In genomic region chr14:31685680-31686079, GRCm38 (mm10) we compare ENCODE assay signal across 11 mouse cellular contexts. TPM values are rescaled to one million over a fixed set of nuclear protein-coding genes. Genes with fewer than 3 reads are reported as not detected.
DNase-seq lines count a peak whose midpoint lies in the region; ATAC-seq lines count a peak whose summit lies in the region.
"Had no signal": no experiment of that assay in that cellular context is flagged by ENCODE, and none has a peak within 500 bp of the region (broad histone marks: within the 10 kb centered on the region; RNA-seq: fewer than 3 reads in every experiment).

No protein-coding gene starts in this region.

- peak; percentile 89 for DNase-seq in A20 (ENCODE audit: low read depth, low spot score)
- DNase-seq in CD4-positive helper T cell, adult 2 months (ENCODE audit: low read depth, low spot score): peak; percentile 48
- DNase-seq in retina, postnatal 1 day: no peak
- no peak for DNase-seq in T-cell, adult 2 months (ENCODE audit: low spot score)
- no peak for DNase-seq in MN1 (ENCODE audit: low spot score)
- DNase-seq in left cerebral cortex, adult 8-10 months (ENCODE audit: low spot score in 2 of 2): no peak

- ATAC-seq in hematopoietic stem cell, adult 5-6 weeks (replicated peaks in 1 of 2; ENCODE audit: insufficient read depth in 1 of 2, low FRiP score in 2 of 2, low TSS enrichment in 1 of 2, low read depth in 1 of 2, poor library complexity in 2 of 2, severe bottlenecking in 2 of 2): peak; percentile 74 to 80
- peak; percentile 76 for ATAC-seq in megakaryocyte progenitor cell, adult 5-6 weeks (replicated peaks; ENCODE audit: poor library complexity)
- ATAC-seq: intestine, embryonic 16.5 days; lung, postnatal 0 days had no signal

RNA-seq across cellular contexts. Expression of gene Hacl1, which starts 44.6 kb away (rescaled TPM):
- total RNA-seq in hematopoietic stem cell, adult 5-6 weeks (2017): 26.0 and 51.5 TPM in 2 replicates
- 13.3 and 18.9 TPM in 2 replicates for total RNA-seq in megakaryocyte progenitor cell, adult 5-6 weeks (2015)
- 34.8 and 35.6 TPM in 2 replicates for total RNA-seq in megakaryocyte progenitor cell, adult 5-6 weeks (2017)
- total RNA-seq in left cerebral cortex, adult 8-10 months (2022): 10 to 100 TPM in 2 of 4 experiments, 1 to 10 TPM in 2; 6.4 to 10.4 (median 9.8) TPM

RNA-seq across cellular contexts. Expression of gene Btd, which starts 44.9 kb away (rescaled TPM):
- total RNA-seq in hematopoietic stem cell, adult 5-6 weeks (2017): 12.3 and 23.3 TPM in 2 replicates
- 14.7 and 15.6 TPM in 2 replicates for total RNA-seq in megakaryocyte progenitor cell, adult 5-6 weeks (2015)
- 8.1 and 14.3 TPM in 2 replicates for total RNA-seq in megakaryocyte progenitor cell, adult 5-6 weeks (2017)
- total RNA-seq in left cerebral cortex, adult 8-10 months (2022): 10 to 100 TPM; 10.5 to 13.9 (median 11.4) TPM

RNA-seq across cellular contexts. Expression of gene Gm49387, which starts 45.0 kb away (rescaled TPM):
- total RNA-seq in hematopoietic stem cell, adult 5-6 weeks (2017): not detected in 2 replicates
- not detected in 2 replicates for total RNA-seq in megakaryocyte progenitor cell, adult 5-6 weeks (2015)
- total RNA-seq in megakaryocyte progenitor cell, adult 5-6 weeks (2017): not detected in 2 replicates
- not detected for total RNA-seq in left cerebral cortex, adult 8-10 months (2022)
- total RNA-seq: left cerebral cortex, postnatal 14 days had no signal

Comparison
In these comparisons a context has a peak if more than half of its experiments do, and no peak if none do; other contexts are left out.
1. DNase-seq: peak in A20 (single experiment) and CD4-positive helper T cell, adult 2 months (single experiment); none in retina, postnatal 1 day (single experiment), T-cell, adult 2 months (single experiment), MN1 (single experiment) and left cerebral cortex, adult 8-10 months (0 of 2).